Mouse (Mus musculus): ENCODE measurements around the gene Gm38431. TPM values are rescaled to one million over a fixed set of nuclear protein-coding genes. Genes with fewer than 3 reads are reported as not detected.

Gene Gm38431
- polyA plus RNA-seq, 1 experiment from 2014 or later = 1.2 TPM

GRCm38 (mm10) chr9:21035586-21035985 is 56.2 kb downstream of the Gm38431 start:
- ATAC-seq (ENCODE audit: insufficient number of reproducible peaks, low FRiP score, low TSS enrichment, low read depth) = no peak
- Histone ChIP-seq H3K36me3 (no peaks in the 10 kb centered on the region), H3K4me1 (peaks cover 58% of the 10 kb centered on the region), H3K4me2 (no peak overlapping the region), H3K9ac (no peak overlapping the region), H3K27ac (no peak overlapping the region), H3K27me3 (peaks cover 92% of the 10 kb centered on the region), H3K4me3 (no peak overlapping the region), H3K9me3 (no peaks in the 10 kb centered on the region)
- 22% methylated on average over 9 of the region's 9 CpGs for WGBS

GRCm38 (mm10) chr9:21034481-21035085 is 57.2 kb downstream of the Gm38431 start:
- H3K36me3 ChIP-seq = no peaks in the 10 kb centered on the region
- H3K9ac ChIP-seq = no peak overlapping the region
- WGBS = 4% methylated on average over 17 of the region's 17 CpGs
- peaks cover 93% of the 10 kb centered on the region for H3K27me3 ChIP-seq
- peaks cover 68% of the 10 kb centered on the region for H3K4me1 ChIP-seq
- H3K27ac ChIP-seq = no peak overlapping the region
- no peak overlapping the region; the same call in 1 of the 2 replicates for H3K4me3 ChIP-seq
- ATAC-seq (ENCODE audit: insufficient number of reproducible peaks, low FRiP score, low TSS enrichment, low read depth) = no peak
- H3K4me2 ChIP-seq = peak overlapping the region; percentile 4; the same call in 1 of the 2 replicates
- H3K9me3 ChIP-seq = no peaks in the 10 kb centered on the region

- Histone ChIP-seq H3K27ac (no peak overlapping the region), H3K4me2 (peak overlapping the region; percentile 99), H3K4me3 (peak overlapping the region; percentile 54), H3K27me3 (peaks cover 93% of the 10 kb centered on the region), H3K9me3 (no peaks in the 10 kb centered on the region), H3K36me3 (no peaks in the 10 kb centered on the region), H3K9ac (0 out of 2 replicates have a peak overlapping the region, but pooled peaks have one; percentile 26), H3K4me1 (peaks cover 73% of the 10 kb centered on the region)
- 1% methylated on average over 34 of the region's 34 CpGs for WGBS
- peak; percentile 52; the same call in 1 of the 2 replicates for ATAC-seq (ENCODE audit: insufficient number of reproducible peaks, low FRiP score, low TSS enrichment, low read depth)
Measured at GRCm38 (mm10) chr9:21033136-21033535, 58.7 kb downstream of the Gm38431 start.

GRCm38 (mm10) chr9:21032491-21032890 is 59.3 kb downstream of the Gm38431 start:
- Histone ChIP-seq H3K36me3 (0 out of 2 replicates have a peak, but pooled peaks cover 1% of the 10 kb centered on the region), H3K27me3 (peaks cover 88% of the 10 kb centered on the region), H3K27ac (no peak overlapping the region), H3K4me3 (peak overlapping the region; percentile 54), H3K9ac (no peak overlapping the region), H3K9me3 (no peaks in the 10 kb centered on the region), H3K4me2 (peak overlapping the region; percentile 99), H3K4me1 (peaks cover 68% of the 10 kb centered on the region)
- 5% methylated on average over 7 of the region's 7 CpGs for WGBS
- ATAC-seq (ENCODE audit: insufficient number of reproducible peaks, low FRiP score, low TSS enrichment, low read depth) = no peak

- Histone ChIP-seq H3K27me3 (peaks cover 86% of the 10 kb centered on the region), H3K27ac (peak within 1 kb of the TSS; percentile 40), H3K4me2 (peak within 1 kb of the TSS; percentile 99), H3K9ac (peak within 1 kb of the TSS; percentile 31; the same call in 1 of the 2 replicates), H3K4me3 (peak within 1 kb of the TSS; percentile 54), H3K36me3 (peaks cover 6% of the 10 kb centered on the region; the same call in 1 of the 2 replicates), H3K9me3 (no peaks in the 10 kb centered on the region), H3K4me1 (peaks cover 63% of the 10 kb centered on the region)
- WGBS = under 1% methylated on average over 35 of the region's 35 CpGs
- ATAC-seq (ENCODE audit: insufficient number of reproducible peaks, low FRiP score, low TSS enrichment, low read depth) = no peak
Measured at GRCm38 (mm10) chr9:21031896-21032351, 59.9 kb downstream of the Gm38431 start, which contains the start of gene Icam5. Gene Icam5 (plus strand): TSS chr9:21032073.

GRCm38 (mm10) chr9:21031251-21031895 is 60.4 kb downstream of the Gm38431 start:
- WGBS = under 1% methylated on average over 36 of the region's 36 CpGs
- Histone ChIP-seq H3K4me1 (peaks cover 57% of the 10 kb centered on the region), H3K9ac (0 out of 2 replicates have a peak overlapping the region, but pooled peaks have one; percentile 2), H3K4me2 (peak overlapping the region; percentile 98), H3K27ac (peak overlapping the region; percentile 40), H3K4me3 (peak overlapping the region; percentile 54), H3K9me3 (no peaks in the 10 kb centered on the region), H3K36me3 (peaks cover 11% of the 10 kb centered on the region; the same call in 1 of the 2 replicates), H3K27me3 (peaks cover 80% of the 10 kb centered on the region)
- ATAC-seq (ENCODE audit: insufficient number of reproducible peaks, low FRiP score, low TSS enrichment, low read depth) = peak; percentile 3; the same call in 1 of the 2 replicates

- peak overlapping the region; percentile 98 for H3K4me2 ChIP-seq
- H3K27me3 ChIP-seq = peaks cover 74% of the 10 kb centered on the region
- 2% methylated on average over 13 of the region's 13 CpGs for WGBS
- H3K9ac ChIP-seq = 0 out of 2 replicates have a peak overlapping the region, but pooled peaks have one; percentile 2
- H3K4me1 ChIP-seq = peaks cover 53% of the 10 kb centered on the region
- H3K4me3 ChIP-seq = peak overlapping the region; percentile 54
- peaks cover 11% of the 10 kb centered on the region; the same call in 1 of the 2 replicates for H3K36me3 ChIP-seq
- ATAC-seq (ENCODE audit: insufficient number of reproducible peaks, low FRiP score, low TSS enrichment, low read depth) = peak; percentile 53; the same call in 1 of the 2 replicates
- no peaks in the 10 kb centered on the region for H3K9me3 ChIP-seq
- peak overlapping the region; percentile 40 for H3K27ac ChIP-seq
Measured at GRCm38 (mm10) chr9:21030781-21031250, 61.0 kb downstream of the Gm38431 start.

GRCm38 (mm10) chr9:21030055-21030600 is 61.7 kb downstream of the Gm38431 start:
- WGBS = 23% methylated on average over 22 of the region's 22 CpGs
- Histone ChIP-seq H3K4me2 (peak overlapping the region; percentile 98), H3K36me3 (peaks cover 11% of the 10 kb centered on the region; the same call in 1 of the 2 replicates), H3K9ac (no peak overlapping the region), H3K4me3 (peak overlapping the region; percentile 54), H3K27ac (no peak overlapping the region), H3K27me3 (peaks cover 68% of the 10 kb centered on the region), H3K4me1 (peaks cover 50% of the 10 kb centered on the region), H3K9me3 (no peaks in the 10 kb centered on the region)
- no peak for ATAC-seq (ENCODE audit: insufficient number of reproducible peaks, low FRiP score, low TSS enrichment, low read depth)

GRCm38 (mm10) chr9:21029291-21030054 is 62.3 kb downstream of the Gm38431 start, which contains the start of gene Icam4:
Gene Icam4 (plus strand): TSS chr9:21029373.
- Histone ChIP-seq H3K9me3 (no peaks in the 10 kb centered on the region), H3K4me1 (peaks cover 45% of the 10 kb centered on the region), H3K9ac (0 out of 2 replicates have a peak within 1 kb of the TSS, but pooled peaks have one; percentile 14), H3K4me2 (peak within 1 kb of the TSS; percentile 98), H3K27ac (no peak within 1 kb of the TSS), H3K27me3 (peaks cover 61% of the 10 kb centered on the region), H3K36me3 (peaks cover 11% of the 10 kb centered on the region; the same call in 1 of the 2 replicates), H3K4me3 (peak within 1 kb of the TSS; percentile 54)
- 3% methylated on average over 37 of the region's 37 CpGs for WGBS
- no peak for ATAC-seq (ENCODE audit: insufficient number of reproducible peaks, low FRiP score, low TSS enrichment, low read depth)

GRCm38 (mm10) chr9:21028560-21029110 is 63.2 kb downstream of the Gm38431 start:
- peaks cover 11% of the 10 kb centered on the region; the same call in 1 of the 2 replicates for H3K36me3 ChIP-seq
- H3K4me2 ChIP-seq = no peak overlapping the region
- H3K4me1 ChIP-seq = peaks cover 44% of the 10 kb centered on the region
- peaks cover 54% of the 10 kb centered on the region for H3K27me3 ChIP-seq
- H3K27ac ChIP-seq = no peak overlapping the region
- no peak overlapping the region for H3K9ac ChIP-seq
- ATAC-seq (ENCODE audit: insufficient number of reproducible peaks, low FRiP score, low TSS enrichment, low read depth) = no peak
- WGBS = 50% methylated on average over 6 of the region's 6 CpGs
- H3K4me3 ChIP-seq = no peak overlapping the region
- no peaks in the 10 kb centered on the region for H3K9me3 ChIP-seq
